Mouse (Mus musculus): ENCODE measurements around the gene Col4a3.

Col4a3 gene

DNA sequence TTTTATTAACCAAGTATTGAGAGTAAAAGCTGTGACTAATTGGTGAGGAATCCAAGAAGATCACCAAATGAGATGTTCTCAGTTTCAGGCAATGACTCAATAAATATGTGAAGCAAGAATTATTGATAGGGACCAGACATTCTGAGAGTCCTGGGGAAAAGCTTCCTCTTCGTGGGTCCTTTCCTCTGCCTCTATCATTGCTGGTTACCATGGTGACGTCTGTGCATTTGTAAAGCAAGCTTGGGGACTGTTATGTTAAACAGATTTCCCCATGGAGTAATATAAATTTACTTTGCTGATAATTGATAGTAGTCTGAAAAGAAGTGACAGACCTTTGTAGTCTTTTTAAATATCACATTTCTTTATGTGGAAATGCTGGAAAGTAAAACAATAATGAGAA lies 76.8 kb downstream of the Col4a3 start:
- no peak for DNase-seq (ENCODE audit: low read depth, low spot score)

DNA sequence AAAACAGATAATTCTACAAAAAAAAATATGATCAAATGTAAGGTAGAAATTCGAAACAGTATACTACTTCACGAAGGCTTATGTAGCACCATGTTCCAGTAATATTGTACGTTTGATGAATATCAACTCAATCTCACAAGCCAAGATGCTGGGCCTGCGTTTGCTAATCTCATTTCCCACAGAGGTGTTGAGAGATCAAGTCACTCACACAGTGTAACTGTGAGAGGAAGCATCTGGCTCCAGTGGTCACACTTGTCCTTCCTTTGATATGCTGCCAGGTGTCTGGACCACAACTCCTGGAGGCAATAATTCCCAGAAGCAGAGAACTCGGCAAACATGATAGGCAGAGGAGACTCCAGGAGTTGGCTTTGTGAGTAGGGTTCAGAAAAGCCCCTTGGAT lies 99.6 kb downstream of the Col4a3 start:
- DNase-seq (ENCODE audit: low read depth, low spot score) = no peak

DNA sequence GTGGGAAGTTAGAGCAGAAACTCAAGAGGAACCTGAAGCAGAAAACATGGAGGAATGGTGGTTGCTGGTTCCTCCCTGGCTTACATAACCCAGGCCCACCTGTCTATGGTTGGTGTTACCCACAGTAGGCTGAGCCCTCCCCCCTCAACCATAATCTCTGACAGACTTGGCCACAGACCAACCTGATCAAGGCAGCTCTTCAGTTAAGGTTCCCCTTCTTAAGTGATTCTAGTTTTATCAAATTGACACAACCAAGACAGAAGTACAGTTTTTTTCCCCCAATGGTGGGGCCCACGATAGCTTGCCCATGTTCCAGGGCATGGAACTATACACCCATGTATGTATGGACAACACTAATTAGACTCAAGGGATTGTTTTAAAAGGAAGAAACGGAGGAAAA lies 100.1 kb downstream of the Col4a3 start:
- no peak for DNase-seq (ENCODE audit: low read depth, low spot score)

DNA sequence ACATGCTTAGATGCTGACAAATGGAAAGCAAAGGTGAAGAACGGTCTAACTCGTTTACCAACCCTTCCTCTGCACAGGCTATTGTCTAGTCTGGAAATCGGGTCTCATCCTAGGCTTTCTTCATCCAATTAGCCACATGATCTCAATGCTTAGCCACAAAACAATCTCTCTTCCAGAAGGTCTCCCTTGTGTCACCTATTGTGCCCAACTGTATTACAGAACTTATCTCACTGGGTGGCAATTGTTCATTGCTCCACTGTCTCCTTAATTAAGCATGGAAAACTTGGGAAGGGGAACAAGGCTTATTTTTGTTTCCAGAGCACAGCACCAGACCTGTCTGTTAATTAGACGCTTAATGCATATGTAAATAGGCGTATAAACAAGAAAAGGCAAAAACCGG lies 101.2 kb downstream of the Col4a3 start:
- no peak for DNase-seq (ENCODE audit: low read depth, low spot score)

DNA sequence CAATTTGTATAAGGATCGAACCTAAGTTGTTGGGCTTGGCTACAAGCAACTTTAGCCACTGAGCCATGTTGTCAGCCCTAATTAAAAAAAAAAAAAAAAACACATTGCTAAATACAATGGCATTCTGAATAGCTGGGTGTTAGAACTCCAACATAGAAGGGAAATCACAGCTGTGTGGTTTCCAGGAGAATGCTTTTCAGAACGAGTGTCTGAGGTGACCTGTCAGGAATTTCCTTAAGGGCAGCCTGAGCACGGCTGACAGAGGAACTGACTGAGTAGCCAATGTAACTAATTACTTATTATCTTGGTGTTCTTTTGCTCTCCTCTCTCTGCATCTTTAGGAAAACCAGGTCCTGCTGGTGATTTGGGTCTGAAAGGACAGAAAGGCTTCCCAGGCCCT lies 109.2 kb downstream of the Col4a3 start:
- DNase-seq (ENCODE audit: low read depth, low spot score) = no peak

DNA sequence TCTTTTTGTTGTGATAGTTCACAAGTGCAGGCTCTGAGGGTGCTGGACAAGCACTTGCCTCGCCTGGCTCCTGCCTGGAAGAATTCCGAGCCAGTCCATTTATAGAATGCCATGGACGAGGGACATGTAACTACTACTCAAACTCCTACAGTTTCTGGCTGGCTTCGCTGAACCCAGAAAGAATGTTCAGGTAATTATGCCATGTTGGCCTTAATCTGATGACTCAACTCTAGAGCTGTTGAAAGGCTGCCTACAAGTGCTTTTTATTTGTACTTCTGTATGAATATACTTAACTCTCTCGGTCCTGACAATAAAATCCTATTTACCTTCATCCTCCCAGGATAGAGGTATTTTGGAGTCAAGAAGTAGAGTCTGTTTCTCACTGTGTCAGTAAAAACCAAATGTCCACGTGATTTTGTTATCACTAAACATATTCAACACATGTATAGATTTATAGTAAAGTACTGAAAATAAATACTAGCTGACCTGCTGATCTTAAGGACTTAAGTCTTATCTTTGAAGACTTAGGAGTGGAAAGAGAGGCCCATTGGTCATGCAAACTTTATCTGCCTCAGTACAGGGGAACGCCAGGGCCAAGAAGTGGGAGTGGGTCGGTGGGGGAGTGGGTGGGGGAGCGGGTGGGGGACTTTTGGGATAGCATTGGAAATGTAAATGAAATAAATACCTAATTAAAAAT lies 131.2 kb downstream of the Col4a3 start:
- DNase-seq (ENCODE audit: low read depth, low spot score) = no peak

DNA sequence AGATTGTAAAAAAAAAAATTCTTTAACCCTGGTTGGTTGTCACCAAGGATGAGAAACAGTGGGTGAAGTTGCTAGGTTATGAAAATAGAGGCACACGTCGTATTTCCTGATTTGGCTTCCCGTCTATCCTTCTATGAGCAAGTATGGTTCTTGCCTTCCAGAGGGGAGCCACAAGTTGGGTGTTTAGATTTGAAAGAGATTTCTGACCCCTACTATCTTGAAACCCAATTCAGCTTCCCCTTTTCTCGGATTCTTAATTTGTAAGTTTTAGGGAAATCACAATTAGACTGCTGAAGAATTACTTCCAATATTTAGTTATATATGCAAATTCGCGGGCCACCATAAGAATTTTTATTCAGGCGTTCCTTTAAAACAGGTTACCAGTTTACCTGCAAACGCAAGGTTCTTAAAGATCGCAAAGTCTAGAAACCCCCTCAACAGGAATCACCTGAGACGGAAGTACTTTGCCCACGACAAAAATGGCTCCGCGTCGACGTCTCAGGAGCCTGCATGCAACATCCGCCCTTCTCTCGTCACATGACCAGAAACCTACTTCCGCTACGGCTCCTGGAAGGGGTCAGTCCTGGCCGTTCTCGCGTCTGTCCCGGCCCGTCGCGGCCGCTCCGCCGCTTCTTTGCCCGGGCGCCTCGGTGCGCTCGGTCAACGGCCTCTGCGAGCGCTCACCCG lies 137.8 kb downstream of the Col4a3 start, which contains the start of gene Mff:
Gene Mff (plus strand): TSS at position 552 of the 687 bp plus-strand sequence.
- peak; percentile 87 for DNase-seq (ENCODE audit: low read depth, low spot score)

DNA sequence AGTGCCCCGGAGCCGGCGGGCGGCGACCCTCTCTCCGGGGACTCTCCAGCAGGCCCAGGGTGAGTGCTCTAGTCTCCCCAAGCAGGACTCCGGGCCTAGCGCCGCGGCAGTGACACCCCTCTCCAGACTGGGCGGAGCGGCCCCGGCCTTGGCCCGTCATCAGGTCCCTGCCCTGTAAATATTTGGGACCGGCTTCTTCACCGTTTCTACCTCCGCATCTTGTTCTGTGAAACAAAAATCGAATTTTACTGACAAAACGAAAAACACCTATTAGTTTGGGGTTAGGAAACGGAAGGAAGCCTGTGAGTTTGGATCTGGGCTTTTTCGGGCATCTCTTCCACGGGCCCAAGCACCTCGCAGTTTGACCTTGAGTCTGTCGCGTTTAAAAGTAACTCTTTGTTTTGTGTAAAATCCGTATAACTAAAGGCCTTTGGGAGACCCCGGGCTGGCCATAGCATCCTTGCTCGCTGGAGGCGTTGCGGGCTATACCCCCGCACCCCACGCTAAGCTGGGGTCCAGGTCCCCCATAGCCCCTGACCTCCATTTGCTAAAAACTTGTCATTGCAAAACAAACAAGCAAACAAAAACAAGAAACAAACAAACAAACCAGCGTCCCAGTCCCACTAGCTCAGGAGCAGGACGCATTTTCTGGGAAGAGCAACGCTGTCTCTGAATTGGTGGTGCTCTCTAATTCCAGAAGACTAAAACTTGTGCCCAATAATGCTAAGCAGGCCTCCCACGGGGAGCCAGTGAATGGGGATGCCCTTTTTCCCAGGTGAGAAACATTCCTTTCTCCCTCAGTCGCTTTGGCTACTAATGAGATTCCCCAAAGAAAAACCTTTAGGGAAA lies 138.5 kb downstream of the Col4a3 start:
- DNase-seq (ENCODE audit: low read depth, low spot score) = no peak

DNA sequence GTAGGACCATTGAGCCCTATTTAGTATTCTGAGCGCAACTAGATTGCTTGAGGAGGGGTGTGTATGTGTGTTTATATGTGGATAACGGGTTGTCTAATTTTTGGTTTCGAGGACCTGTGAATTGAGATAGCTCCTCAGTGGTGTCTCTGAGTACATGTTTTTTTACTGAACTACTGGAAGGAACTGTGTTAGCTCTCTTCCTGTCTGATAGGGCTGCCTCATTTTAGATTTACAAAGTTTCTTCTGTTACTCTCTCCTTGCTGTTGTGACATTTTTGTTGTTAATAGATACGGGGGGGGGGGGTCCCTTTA lies 139.1 kb downstream of the Col4a3 start:
- no peak for DNase-seq (ENCODE audit: low read depth, low spot score)

DNA sequence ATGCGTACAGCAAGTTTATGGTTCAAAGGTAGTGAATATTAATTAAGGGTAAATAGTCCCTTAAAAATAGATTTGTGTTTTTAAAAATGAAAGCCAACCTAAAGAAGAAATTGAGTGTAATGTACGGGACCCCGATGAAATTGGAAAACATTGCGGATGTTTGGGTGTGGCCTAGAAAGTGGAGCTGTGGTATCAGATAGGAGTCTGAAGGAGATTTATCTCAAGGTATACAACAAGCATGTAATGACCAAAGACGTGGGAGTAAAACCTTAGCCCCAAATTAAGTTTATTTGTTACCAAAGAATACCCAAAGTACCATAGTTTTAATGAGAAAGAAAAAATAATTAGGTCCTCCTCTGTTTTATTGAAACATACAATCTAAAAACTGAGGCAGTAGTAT lies 139.8 kb downstream of the Col4a3 start:
- no peak for DNase-seq (ENCODE audit: low read depth, low spot score)

DNA sequence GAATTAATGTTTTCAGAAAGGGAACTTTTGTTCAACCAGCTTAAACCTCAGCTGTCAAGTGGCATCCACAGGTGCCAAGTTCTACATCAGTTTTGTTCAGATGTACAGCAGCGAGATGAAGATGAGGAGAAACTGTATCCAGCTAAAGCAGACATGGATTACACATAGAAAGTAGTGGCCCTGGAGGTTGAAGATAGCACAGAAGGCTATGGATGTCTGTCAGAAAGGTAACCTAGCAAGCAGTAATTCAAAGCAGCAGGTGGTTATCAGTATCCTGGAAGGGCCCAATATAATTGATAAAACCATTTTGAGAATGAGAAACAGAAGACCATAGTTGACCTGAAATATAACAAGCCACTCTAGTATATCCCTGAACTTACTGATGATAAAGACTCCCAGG lies 146.6 kb downstream of the Col4a3 start:
- DNase-seq (ENCODE audit: low read depth, low spot score) = no peak

DNA sequence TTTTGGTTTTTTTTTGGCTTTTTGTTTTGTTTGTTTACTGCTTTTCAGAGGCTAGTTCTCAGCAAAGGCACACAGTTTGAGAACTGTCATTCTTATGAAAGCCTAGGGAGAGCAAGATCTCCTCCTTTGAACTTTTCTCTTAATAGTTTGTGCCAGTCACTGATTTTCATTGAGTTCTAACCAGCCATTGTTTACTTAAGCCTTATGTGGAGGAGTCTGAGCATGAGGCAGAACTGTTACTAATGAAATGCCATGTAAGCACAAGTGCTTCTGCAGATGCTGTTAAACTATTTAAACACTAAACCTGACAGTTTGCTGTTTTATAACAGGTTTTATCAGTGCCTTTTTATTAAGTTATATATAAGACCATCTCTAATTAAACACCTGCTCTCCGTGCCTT lies 151.3 kb downstream of the Col4a3 start:
- DNase-seq (ENCODE audit: low read depth, low spot score) = no peak

DNA sequence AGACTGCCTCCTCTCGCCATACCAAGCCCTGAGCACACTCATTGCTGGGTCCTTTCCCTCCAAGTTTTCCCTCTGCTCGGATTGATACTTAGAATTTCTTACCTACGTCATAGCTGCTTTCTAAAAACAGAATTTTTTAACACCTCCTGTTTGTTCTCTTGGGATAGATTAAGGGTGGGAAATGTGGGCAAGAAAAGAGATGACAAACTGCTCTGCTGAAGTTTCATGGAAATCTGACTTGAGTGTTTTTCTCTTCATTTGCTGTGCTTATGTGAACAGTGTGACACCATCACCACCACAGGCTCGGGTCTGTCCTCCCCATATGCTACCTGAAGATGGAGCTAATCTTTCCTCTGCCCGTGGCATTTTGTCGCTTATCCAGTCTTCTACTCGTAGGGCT lies 154.8 kb downstream of the Col4a3 start:
- DNase-seq (ENCODE audit: low read depth, low spot score) = no peak

DNA sequence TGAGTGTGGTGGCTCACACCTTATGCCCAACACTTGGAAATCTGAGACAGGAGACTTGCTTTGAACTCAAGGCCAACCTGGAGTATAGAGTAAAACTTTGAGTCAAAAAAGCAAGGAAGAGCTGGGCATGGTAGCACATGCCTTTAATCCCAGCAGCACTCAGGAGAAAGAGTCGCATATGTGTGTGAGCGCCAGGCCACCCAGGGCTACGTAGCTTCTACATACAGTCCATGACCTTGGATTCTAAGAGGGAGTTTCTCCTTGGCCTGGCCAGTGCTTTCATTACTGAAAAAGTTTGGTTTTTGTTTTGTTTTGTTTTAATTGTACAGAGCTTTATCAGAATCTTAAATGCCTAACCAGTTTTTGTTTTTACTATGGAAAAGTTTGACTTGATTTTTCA lies 157.2 kb downstream of the Col4a3 start:
- DNase-seq (ENCODE audit: low read depth, low spot score) = no peak

DNA sequence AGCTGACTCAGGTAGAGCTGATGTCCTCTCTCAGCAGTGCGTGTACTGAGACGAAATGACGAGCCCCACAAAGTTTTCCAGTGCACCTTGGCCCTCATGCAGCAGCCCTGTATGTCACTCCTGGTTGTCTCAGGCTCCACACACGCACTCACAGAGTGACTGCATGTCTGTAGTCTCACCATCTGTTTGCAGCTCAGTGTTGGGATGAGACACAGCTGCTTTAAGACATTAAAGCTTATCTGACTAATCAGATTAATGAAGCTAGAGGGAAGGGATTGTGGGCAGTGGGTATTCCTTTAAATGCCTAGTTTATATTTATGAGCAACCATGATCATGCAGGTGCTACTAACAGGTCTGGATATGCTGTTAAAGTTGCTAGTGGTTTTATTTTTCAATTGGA lies 159.7 kb downstream of the Col4a3 start:
- no peak for DNase-seq (ENCODE audit: low read depth, low spot score)

DNA sequence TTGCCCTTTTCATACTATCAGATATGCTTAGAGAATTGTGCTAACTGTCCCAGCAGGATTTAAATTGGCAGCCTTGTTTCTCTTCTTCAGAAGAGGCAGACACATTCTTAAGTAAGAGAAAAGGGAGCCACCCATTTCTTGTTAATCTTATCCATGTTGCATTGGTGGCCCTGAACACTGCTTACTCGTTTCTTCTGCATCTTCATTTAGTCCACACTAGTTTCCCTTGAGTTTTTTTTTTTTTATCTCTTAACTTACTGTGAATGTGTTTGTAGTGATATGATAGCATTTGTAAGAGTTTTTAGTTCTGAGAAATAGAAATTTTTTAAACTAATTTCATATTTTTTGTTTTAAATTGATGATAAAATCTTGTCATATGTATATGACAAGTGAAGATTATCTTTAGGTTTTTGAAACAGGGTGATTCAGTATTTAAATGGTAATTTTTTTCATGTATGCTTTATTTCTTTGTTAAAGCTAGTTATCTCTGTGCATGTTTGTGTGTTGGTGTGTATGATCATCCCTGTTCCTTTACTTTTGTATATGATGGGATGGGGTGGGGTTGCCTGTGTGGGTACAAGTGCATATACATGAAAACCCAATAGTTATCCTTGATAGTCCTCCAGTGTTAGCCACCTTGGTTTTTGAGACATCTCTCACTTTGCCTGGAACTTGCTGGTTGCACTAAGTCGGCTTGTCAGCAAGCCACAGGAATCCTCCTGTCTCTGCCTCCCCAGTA lies 161.2 kb downstream of the Col4a3 start:
- DNase-seq (ENCODE audit: low read depth, low spot score) = no peak

DNA sequence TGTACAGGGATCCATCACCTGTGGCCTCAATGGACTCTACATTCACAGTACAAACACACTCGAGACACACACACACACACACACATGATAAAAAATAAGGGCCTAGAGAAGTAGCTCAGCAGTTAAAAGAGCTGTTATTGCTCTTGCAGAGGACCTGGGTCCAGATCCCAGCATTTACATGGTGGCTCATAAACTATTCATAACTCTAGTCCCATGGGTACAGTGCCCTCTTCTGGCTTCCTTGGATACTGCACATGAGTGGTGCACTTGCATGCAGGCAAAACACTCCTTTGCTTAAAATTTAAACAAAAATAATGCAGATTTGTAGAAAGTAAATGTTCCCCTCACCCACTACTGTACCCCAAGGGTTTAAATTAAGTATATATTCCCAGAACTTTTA lies 172.8 kb downstream of the Col4a3 start:
- DNase-seq (ENCODE audit: low read depth, low spot score) = no peak

DNA sequence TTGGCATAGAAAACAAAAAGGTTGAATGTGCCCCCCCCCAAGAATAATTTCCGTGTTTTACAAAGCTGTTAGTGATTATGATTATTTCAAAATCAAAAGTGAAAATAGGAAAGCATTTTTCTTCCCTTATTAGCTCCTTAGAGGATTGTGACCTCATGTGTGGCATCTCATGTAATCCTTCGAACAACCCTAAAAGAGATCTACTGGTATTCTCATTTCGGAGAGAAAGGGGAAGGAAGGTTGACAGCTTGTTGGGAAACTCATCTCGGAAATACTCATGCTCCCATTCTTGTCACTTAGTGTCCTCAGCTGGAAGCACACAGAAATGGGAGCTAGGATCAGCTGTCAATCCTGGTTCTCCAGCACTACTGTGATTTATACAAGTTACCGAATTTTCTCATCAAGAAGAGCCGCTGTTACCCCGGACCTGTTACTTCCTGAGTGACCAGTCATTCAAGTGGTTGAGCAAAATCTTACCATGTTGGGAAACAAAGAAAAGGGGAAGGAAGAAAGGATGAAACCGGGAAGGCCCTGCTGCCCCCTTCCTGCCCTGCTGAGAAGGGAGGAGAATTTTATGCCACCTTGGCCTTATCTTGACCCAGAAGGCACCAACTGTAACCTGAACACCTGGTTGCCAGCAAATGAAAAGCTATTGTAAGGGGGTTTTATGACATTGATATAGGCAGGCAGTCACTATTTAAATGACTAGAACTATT lies 174.9 kb downstream of the Col4a3 start:
- no peak for DNase-seq (ENCODE audit: low read depth, low spot score)

DNA sequence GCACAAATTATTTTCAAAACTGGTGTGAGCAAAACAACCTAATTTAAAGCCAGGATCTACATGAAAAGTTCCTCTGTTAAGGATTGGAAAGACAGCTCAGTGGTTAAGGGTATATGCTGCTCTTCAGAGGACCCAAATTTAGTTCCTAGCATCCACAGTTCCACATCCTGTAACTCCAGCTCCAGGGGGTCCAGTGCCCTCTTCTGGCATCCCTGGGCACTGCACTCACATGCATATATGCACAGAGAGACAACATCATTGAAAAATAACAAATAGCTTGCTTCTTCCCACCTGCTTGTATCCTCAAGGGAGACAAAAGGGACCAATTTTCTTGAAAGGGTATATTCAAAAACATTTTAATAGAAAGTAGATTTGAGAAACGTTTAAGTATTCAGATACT lies 175.6 kb downstream of the Col4a3 start:
- no peak for DNase-seq (ENCODE audit: low read depth, low spot score)

DNA sequence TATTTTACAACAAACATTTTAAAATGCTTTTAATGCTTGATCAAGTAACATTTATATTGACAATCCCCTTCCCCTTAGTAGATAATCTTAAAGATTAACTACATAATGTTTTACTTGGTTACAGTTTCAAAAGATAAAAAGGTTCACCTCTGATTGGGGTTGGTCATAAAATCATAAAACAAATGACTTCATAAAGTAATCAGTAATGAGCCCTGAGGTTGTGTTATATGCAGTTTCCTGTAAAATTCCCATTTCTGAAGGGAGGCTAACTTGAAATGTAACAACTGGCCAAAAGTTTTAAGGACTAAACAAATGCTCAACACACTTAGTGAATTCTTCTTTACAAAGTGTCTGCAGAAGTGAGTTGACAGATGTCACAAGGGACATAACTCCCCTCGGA lies 179.5 kb downstream of the Col4a3 start:
- DNase-seq (ENCODE audit: low read depth, low spot score) = no peak

DNA sequence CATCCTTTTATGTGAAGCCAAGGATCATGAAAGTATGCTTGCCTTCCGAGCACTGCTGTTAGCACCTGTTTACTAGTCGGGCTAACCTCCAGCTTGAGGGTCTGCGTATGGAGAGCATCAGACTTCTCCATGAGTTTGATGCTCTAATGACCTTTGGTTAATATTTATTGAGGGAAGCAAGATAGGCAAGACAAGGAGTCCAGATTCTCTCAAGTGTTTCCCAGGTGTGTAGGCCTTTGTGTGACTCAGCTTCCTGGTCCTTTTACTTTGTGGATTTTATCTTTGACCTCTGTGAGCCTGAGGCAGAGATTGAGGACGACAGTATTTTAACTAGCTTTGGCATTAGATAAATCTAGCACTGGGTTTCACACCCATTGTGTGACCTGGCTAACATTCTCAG lies 179.9 kb downstream of the Col4a3 start:
- no peak for DNase-seq (ENCODE audit: low read depth, low spot score)

Data from embryo, embryonic 11.5 days (tissue).